Mouse (Mus musculus): Measurements from ENCODE around the gene Efna5. TPM values are rescaled to one million over a fixed set of nuclear protein-coding genes. Genes with fewer than 3 reads are reported as not detected.

The Efna5 gene
- polyA plus RNA-seq, 1 experiment, result 0.42 TPM

- H3K27me3 ChIP-seq (ENCODE audit: control insufficient read depth, insufficient read depth, low read length), result no peaks in the 10 kb centered on the region
- TF ChIP-seq POLR2A (IDR thresholded peaks at IDR 0.05; ENCODE audit: control insufficient read depth, low read depth, low read length), result no peak
- no peak overlapping the region for H3K27ac ChIP-seq (ENCODE audit: control insufficient read depth, insufficient read depth, low read depth, low read length)
- H3K36me3 ChIP-seq (ENCODE audit: control insufficient read depth, insufficient read depth, low read length), result no peaks in the 10 kb centered on the region
- H3K4me3 ChIP-seq (ENCODE audit: control insufficient read depth, low read depth, low read length), result no peak overlapping the region
- H3K4me1 ChIP-seq (ENCODE audit: control insufficient read depth, insufficient read depth, low read length), result no peaks in the 10 kb centered on the region
Measured at GRCm38 (mm10) chr17:62852822-62853608, 28.1 kb downstream of the Efna5 start.

- H3K36me3 ChIP-seq (ENCODE audit: control insufficient read depth, insufficient read depth, low read length), result no peaks in the 10 kb centered on the region
- no peak overlapping the region for H3K27ac ChIP-seq (ENCODE audit: control insufficient read depth, insufficient read depth, low read depth, low read length)
- no peaks in the 10 kb centered on the region for H3K27me3 ChIP-seq (ENCODE audit: control insufficient read depth, insufficient read depth, low read length)
- no peak overlapping the region for H3K4me3 ChIP-seq (ENCODE audit: control insufficient read depth, low read depth, low read length)
- TF ChIP-seq CTCF (IDR thresholded peaks at IDR 0.05; ENCODE audit: control insufficient read depth, insufficient read depth, insufficient replicate concordance, low read depth, low read length) (no peak), POLR2A (IDR thresholded peaks at IDR 0.05; ENCODE audit: control insufficient read depth, low read depth, low read length) (no peak)
- H3K4me1 ChIP-seq (ENCODE audit: control insufficient read depth, insufficient read depth, low read length), result no peaks in the 10 kb centered on the region
Measured at GRCm38 (mm10) chr17:62851268-62851667, 29.8 kb downstream of the Efna5 start.

GRCm38 (mm10) chr17:62850603-62851002, 30.5 kb downstream of the Efna5 start:
- no peak overlapping the region for H3K27ac ChIP-seq (ENCODE audit: control insufficient read depth, insufficient read depth, low read depth, low read length)
- TF ChIP-seq POLR2A (IDR thresholded peaks at IDR 0.05; ENCODE audit: control insufficient read depth, low read depth, low read length) (no peak), CTCF (IDR thresholded peaks at IDR 0.05; ENCODE audit: control insufficient read depth, insufficient read depth, insufficient replicate concordance, low read depth, low read length) (no peak)

GRCm38 (mm10) chr17:62849676-62850075, 31.4 kb downstream of the Efna5 start:
- Histone ChIP-seq H3K27ac (ENCODE audit: control insufficient read depth, insufficient read depth, low read depth, low read length) (no peak overlapping the region), H3K36me3 (ENCODE audit: control insufficient read depth, insufficient read depth, low read length) (no peaks in the 10 kb centered on the region), H3K27me3 (ENCODE audit: control insufficient read depth, insufficient read depth, low read length) (no peaks in the 10 kb centered on the region), H3K4me1 (ENCODE audit: control insufficient read depth, insufficient read depth, low read length) (no peaks in the 10 kb centered on the region), H3K4me3 (ENCODE audit: control insufficient read depth, low read depth, low read length) (no peak overlapping the region)
- no peak for TF ChIP-seq POLR2A (IDR thresholded peaks at IDR 0.05; ENCODE audit: control insufficient read depth, low read depth, low read length)
- TF ChIP-seq CTCF (IDR thresholded peaks at IDR 0.05; ENCODE audit: control insufficient read depth, insufficient read depth, insufficient replicate concordance, low read depth, low read length), result no peak

More at GRCm38 (mm10) chr17:62850603-62851002, 30.5 kb downstream of the Efna5 start:
- no peaks in the 10 kb centered on the region for H3K27me3 ChIP-seq (ENCODE audit: control insufficient read depth, insufficient read depth, low read length)
- H3K4me3 ChIP-seq (ENCODE audit: control insufficient read depth, low read depth, low read length), result no peak overlapping the region
- H3K4me1 ChIP-seq (ENCODE audit: control insufficient read depth, insufficient read depth, low read length), result no peaks in the 10 kb centered on the region
- H3K36me3 ChIP-seq (ENCODE audit: control insufficient read depth, insufficient read depth, low read length), result no peaks in the 10 kb centered on the region

- TF ChIP-seq POLR2A (IDR thresholded peaks at IDR 0.05; ENCODE audit: control insufficient read depth, low read depth, low read length), result no peak
- TF ChIP-seq CTCF (IDR thresholded peaks at IDR 0.05; ENCODE audit: control insufficient read depth, insufficient read depth, insufficient replicate concordance, low read depth, low read length), result no peak
- no peaks in the 10 kb centered on the region for H3K4me1 ChIP-seq (ENCODE audit: control insufficient read depth, insufficient read depth, low read length)
- no peak overlapping the region for H3K4me3 ChIP-seq (ENCODE audit: control insufficient read depth, low read depth, low read length)
Measured at GRCm38 (mm10) chr17:62845656-62846055, 35.5 kb downstream of the Efna5 start.

DNA sequence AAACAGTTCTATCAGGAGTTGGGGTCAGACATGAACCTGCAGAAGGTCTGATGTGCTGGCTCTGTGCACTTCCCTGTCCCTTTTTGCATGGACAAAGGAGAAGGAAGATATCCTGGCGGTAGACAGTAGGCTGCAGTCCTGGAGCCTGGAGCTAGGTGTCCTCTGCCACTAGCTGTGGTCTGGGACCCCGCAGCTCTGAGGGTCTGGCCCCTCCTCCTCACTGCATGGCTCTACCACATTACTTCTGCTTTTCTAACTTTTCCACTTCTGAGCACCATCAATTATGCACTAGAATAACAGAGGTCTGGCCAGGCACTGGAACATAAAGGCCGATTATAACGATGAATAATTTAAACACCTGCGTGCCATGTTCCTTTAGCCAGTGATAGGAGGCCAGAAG, 36.8 kb downstream of the Efna5 start:
- no peak for TF ChIP-seq CTCF (IDR thresholded peaks at IDR 0.05; ENCODE audit: control insufficient read depth, insufficient read depth, insufficient replicate concordance, low read depth, low read length)
- TF ChIP-seq POLR2A (IDR thresholded peaks at IDR 0.05; ENCODE audit: control insufficient read depth, low read depth, low read length), result no peak
- Histone ChIP-seq H3K4me1 (ENCODE audit: control insufficient read depth, insufficient read depth, low read length) (no peaks in the 10 kb centered on the region), H3K27me3 (ENCODE audit: control insufficient read depth, insufficient read depth, low read length) (no peaks in the 10 kb centered on the region), H3K4me3 (ENCODE audit: control insufficient read depth, low read depth, low read length) (no peak overlapping the region), H3K36me3 (ENCODE audit: control insufficient read depth, insufficient read depth, low read length) (no peaks in the 10 kb centered on the region), H3K27ac (ENCODE audit: control insufficient read depth, insufficient read depth, low read depth, low read length) (no peak overlapping the region)

More at GRCm38 (mm10) chr17:62845656-62846055, 35.5 kb downstream of the Efna5 start:
- H3K27ac ChIP-seq (ENCODE audit: control insufficient read depth, insufficient read depth, low read depth, low read length), result no peak overlapping the region
- no peaks in the 10 kb centered on the region for H3K36me3 ChIP-seq (ENCODE audit: control insufficient read depth, insufficient read depth, low read length)
- H3K27me3 ChIP-seq (ENCODE audit: control insufficient read depth, insufficient read depth, low read length), result no peaks in the 10 kb centered on the region

GRCm38 (mm10) chr17:62837336-62837735, 43.8 kb downstream of the Efna5 start:
- Histone ChIP-seq H3K27ac (ENCODE audit: control insufficient read depth, insufficient read depth, low read depth, low read length) (no peak overlapping the region), H3K4me1 (ENCODE audit: control insufficient read depth, insufficient read depth, low read length) (no peaks in the 10 kb centered on the region), H3K4me3 (ENCODE audit: control insufficient read depth, low read depth, low read length) (no peak overlapping the region), H3K27me3 (ENCODE audit: control insufficient read depth, insufficient read depth, low read length) (no peaks in the 10 kb centered on the region), H3K36me3 (ENCODE audit: control insufficient read depth, insufficient read depth, low read length) (no peaks in the 10 kb centered on the region)
- no peak for TF ChIP-seq POLR2A (IDR thresholded peaks at IDR 0.05; ENCODE audit: control insufficient read depth, low read depth, low read length)
- no peak for TF ChIP-seq CTCF (IDR thresholded peaks at IDR 0.05; ENCODE audit: control insufficient read depth, insufficient read depth, insufficient replicate concordance, low read depth, low read length)

All from testis, adult 2 months (tissue).